Mouse (Mus musculus) erythroblast, embryonic 14.5 days (primary cell): ENCODE measurements around the gene Rilp.

Source experiments
- GATA1 ChIP-seq: IDR thresholded peaks from 2 replicates; pipeline ENCODE4 v1.6.1; 2012; ENCODE audit warnings: low read length, inconsistent platforms, mixed read lengths
- TAL1 ChIP-seq: IDR thresholded peaks from 3 replicates; pipeline ENCODE4 v1.6.1; 2012; ENCODE audit warnings: low read length, inconsistent platforms, mixed read lengths

GRCm38 (mm10) chr11:75544713-75545112 lies 34.8 kb downstream of the Rilp start:
- TF ChIP-seq TAL1 (no peak), GATA1 (no peak)
